Mouse (Mus musculus) brain, embryonic 14.5 days (tissue): ENCODE data around the gene Tagln2. TPM values are rescaled to one million over a fixed set of nuclear protein-coding genes. Genes with fewer than 3 reads are reported as not detected.

ENCODE experiments used
- DNase-seq: peaks from one replicate; pipeline ENCODE4 v3.0.0-alpha.2; 2011; ENCODE audit warnings: low read depth
- CTCF ChIP-seq: fragments of 200-500 bp; IDR thresholded peaks from 2 replicates; pipeline ENCODE4 v1.5.1; 2012; ENCODE audit warnings: inconsistent platforms, mild to moderate bottlenecking, moderate library complexity, borderline replicate concordance; ENCODE audit not compliant: insufficient read depth, insufficient read length; ENCODE audit errors: extremely low read depth
- POLR2A ChIP-seq: fragments of 200-500 bp; IDR thresholded peaks from 2 replicates; pipeline ENCODE4 v1.6.1; 2012; ENCODE audit warnings: mild to moderate bottlenecking, inconsistent platforms, borderline replicate concordance; ENCODE audit not compliant: poor library complexity, insufficient read depth, insufficient read length, severe bottlenecking; ENCODE audit errors: extremely low read depth
- polyA plus RNA-seq: library from polyadenylated mRNA; depleted of rRNA; stranded (reverse); fragments of >200 nt; gene quantifications from 2 replicates; pipeline ENCODE4 v1.2.3, GENCODE M21; 2012

Gene Tagln2
- polyA plus RNA-seq, 1 experiment, result 44.7 TPM

- no peak for DNase-seq
Measured at GRCm38 (mm10) chr1:172510421-172510972, 10.7 kb downstream of the Tagln2 start.

GRCm38 (mm10) chr1:172512962-172513361, 13.1 kb downstream of the Tagln2 start:
- TF ChIP-seq CTCF (no peak), POLR2A (no peak)
- no peak for DNase-seq

More at GRCm38 (mm10) chr1:172510421-172510972, 10.7 kb downstream of the Tagln2 start:
- TF ChIP-seq POLR2A (no peak), CTCF (no peak)

- no peak for TF ChIP-seq POLR2A
- no peak for TF ChIP-seq CTCF
- no peak for DNase-seq
Measured at GRCm38 (mm10) chr1:172513525-172514212, 13.8 kb downstream of the Tagln2 start.

GRCm38 (mm10) chr1:172514213-172514529, 14.3 kb downstream of the Tagln2 start:
- TF ChIP-seq POLR2A (no peak), CTCF (no peak)
- no peak for DNase-seq

GRCm38 (mm10) chr1:172514551-172515268, 14.9 kb downstream of the Tagln2 start:
- DNase-seq, result no peak
- TF ChIP-seq POLR2A (no peak), CTCF (no peak)

GRCm38 (mm10) chr1:172515396-172515795, 15.5 kb downstream of the Tagln2 start:
- no peak for TF ChIP-seq CTCF
- TF ChIP-seq POLR2A, result no peak

GRCm38 (mm10) chr1:172518013-172518412, 18.2 kb downstream of the Tagln2 start:
- peak; percentile 51; the same call in 1 of the 2 replicates for TF ChIP-seq CTCF
- no peak for TF ChIP-seq POLR2A
- DNase-seq, result no peak

More at GRCm38 (mm10) chr1:172515396-172515795, 15.5 kb downstream of the Tagln2 start:
- no peak for DNase-seq

GRCm38 (mm10) chr1:172519644-172520043, 19.8 kb downstream of the Tagln2 start:
- DNase-seq, result no peak
- TF ChIP-seq CTCF, result no peak

- DNase-seq, result peak; percentile 96
- TF ChIP-seq CTCF (no peak), POLR2A (no peak)
Measured at GRCm38 (mm10) chr1:172520576-172521440, 21.0 kb downstream of the Tagln2 start, which contains the start of gene Cfap45. TSS of gene Cfap45 (plus strand) at chr1:172520801.

- no peak for DNase-seq
- TF ChIP-seq CTCF (no peak), POLR2A (no peak)
Measured at GRCm38 (mm10) chr1:172522524-172522923, 22.7 kb downstream of the Tagln2 start.

- TF ChIP-seq CTCF, result no peak
- no peak for TF ChIP-seq POLR2A
- no peak for DNase-seq
Measured at GRCm38 (mm10) chr1:172523699-172524101, 23.9 kb downstream of the Tagln2 start.

GRCm38 (mm10) chr1:172525027-172525764, 25.3 kb downstream of the Tagln2 start:
- TF ChIP-seq POLR2A (no peak), CTCF (no peak)
- DNase-seq, result peak; percentile 60

GRCm38 (mm10) chr1:172525971-172526370, 26.1 kb downstream of the Tagln2 start:
- no peak for DNase-seq
- TF ChIP-seq POLR2A (no peak), CTCF (no peak)
